Mouse (Mus musculus) heart, postnatal 14 days (tissue): ENCODE data around the gene Vmn2r61. TPM values are rescaled to one million over a fixed set of nuclear protein-coding genes. Genes with fewer than 3 reads are reported as not detected.

Source experiments
- DNase-seq, 2 experiments: peaks; one replicate each; pipeline ENCODE4 v3.0.0; 2021 to 2022
- intact Hi-C: fragments of 180-260 bp; cut with DNase I; formaldehyde crosslinking; loops from one replicate; pipeline ENCODE4 v1.15.1; 2025
- long read RNA-seq, 2 experiments: library from polyadenylated mRNA; stranded (forward); transcript quantifications; one replicate each; pipeline ENCODE4 v2.0.0; 2021
- total RNA-seq, 2 experiments: library from RNA; stranded (reverse); gene quantifications; 2 replicates each; pipeline ENCODE4 v1.2.3; 2021

The Vmn2r61 gene
- total RNA-seq = not detected
- long read RNA-seq, experiment 1 = 0 reads
- long read RNA-seq, experiment 2 = 0 reads

DNA sequence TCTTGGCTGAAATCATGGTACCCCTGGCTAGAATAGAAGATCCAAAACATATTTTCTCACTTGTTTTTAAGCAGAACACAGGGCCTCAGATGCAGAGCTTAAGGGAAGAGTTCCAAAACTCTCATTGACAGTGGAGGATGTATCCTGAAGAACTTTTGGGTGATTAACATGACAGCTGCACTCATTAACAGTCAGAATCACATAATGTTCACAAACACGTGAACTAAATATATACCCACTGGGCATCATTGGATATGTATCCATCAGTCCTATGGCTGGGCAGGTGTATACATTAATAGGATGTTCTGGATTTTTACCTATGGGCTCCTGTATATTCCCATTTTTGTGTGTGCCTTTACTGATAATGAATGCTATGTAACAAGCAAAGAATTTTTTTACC is at the start of gene Vmn2r61:
Vmn2r61 (plus strand) TSS at position 301 of the 400 bp plus-strand sequence.
- DNase-seq = no peak
- intact Hi-C loops = no loop called here

Other genes with a start within 250 kb of the Vmn2r61 start
- gene Vmn2r59, start 201.0 kb upstream of the Vmn2r61 start, total RNA-seq = not detected
- gene Vmn2r60, start 152.3 kb upstream of the Vmn2r61 start, total RNA-seq = under 1 TPM in 1 of 2 experiments, not detected in 1; 0.02 TPM
- gene 4933421I07Rik, start 188.1 kb downstream of the Vmn2r61 start, total RNA-seq = not detected
- 1 to 10 TPM; 6.8 to 7.2 TPM for gene Zfp141, start 245.7 kb downstream of the Vmn2r61 start, total RNA-seq